Mouse (Mus musculus) embryo, embryonic 11 days (tissue): ENCODE measurements around the gene Clec12b.
"Not testable (repeated sequence)": the region's sequence is repeated elsewhere in the genome, so short reads cannot be mapped to it uniquely, and the experiment has no call there.

ENCODE experiments used
- DNase-seq: peaks from one replicate; pipeline ENCODE4 v3.0.0-alpha.2; 2015

Gene Clec12b

DNA sequence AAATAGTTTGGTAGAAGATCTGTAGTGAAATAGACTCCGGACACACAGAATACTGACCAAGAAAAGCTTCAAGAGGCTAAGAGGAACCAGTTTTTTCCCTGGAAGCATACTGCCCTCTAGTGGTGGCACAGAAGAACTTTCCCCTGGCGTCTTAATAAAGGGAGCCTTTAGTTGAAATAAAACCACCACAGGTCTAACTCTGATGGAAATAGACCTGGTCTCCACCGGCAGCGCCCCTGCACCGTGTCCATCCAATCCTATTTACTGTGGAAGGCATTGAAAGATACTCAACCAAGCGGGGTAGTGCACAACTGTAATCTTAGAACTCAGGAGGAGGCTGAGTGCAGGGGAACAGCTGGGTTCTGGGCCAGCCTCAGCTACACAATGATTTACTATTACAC lies 19.7 kb downstream of the Clec12b start:
- DNase-seq, result peak; percentile 71

DNA sequence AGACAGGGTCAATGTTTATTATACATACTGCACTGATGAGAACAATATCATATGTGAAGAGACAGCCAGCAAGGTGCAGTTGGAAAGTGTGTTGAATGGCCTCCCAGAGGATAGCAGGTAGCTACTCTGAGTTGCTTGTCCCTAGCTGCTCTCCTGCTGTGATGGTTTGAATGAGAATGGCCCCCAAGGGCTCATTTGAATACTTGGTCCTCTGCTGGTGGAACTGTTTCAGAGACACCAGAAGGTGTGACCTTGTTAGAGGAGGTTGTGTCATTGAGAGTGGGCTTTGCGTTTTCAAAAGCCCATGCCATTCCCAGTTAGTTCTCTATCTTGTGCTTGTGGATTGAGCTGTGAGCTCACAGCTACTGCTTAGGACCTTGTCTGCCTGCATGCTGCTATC lies 21.7 kb downstream of the Clec12b start:
- no peak for DNase-seq

DNA sequence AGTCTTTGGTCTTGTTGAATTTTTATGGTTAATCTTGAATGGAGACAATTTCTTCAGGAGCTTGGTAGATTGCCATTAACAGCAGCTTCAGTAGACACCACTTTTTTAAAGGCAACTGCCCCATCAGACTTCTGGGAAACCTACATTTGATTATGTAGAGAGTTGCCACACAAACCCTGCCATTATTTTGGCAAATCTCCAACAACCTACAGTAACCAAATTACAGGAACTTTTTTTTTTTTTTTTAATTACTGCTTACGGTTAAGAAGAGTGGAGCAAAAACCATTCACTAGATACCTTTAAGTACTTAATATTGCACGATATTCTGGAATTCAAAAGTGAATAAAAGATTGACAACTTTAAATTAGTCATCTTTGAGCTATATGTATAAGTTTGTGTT lies 26.2 kb downstream of the Clec12b start:
- DNase-seq, result no peak

- no peak for DNase-seq
These were observed 29.2 kb downstream of the Clec12b start for GRCm38 (mm10) chr6:129356430-129356829.

- DNase-seq, result no peak
These were observed 29.9 kb downstream of the Clec12b start for GRCm38 (mm10) chr6:129355774-129356173.

- no peak for DNase-seq
These were observed 34.6 kb downstream of the Clec12b start for GRCm38 (mm10) chr6:129351091-129351490.

GRCm38 (mm10) chr6:129349524-129350352 lies 35.9 kb downstream of the Clec12b start:
- no peak for DNase-seq

GRCm38 (mm10) chr6:129344408-129344807 lies 41.3 kb downstream of the Clec12b start:
- no peak for DNase-seq

- not testable (repeated sequence) for DNase-seq
These were observed 43.3 kb downstream of the Clec12b start, which contains the start of gene Clec12a for GRCm38 (mm10) chr6:129342391-129342790. Gene Clec12a (plus strand): TSS chr6:129342691.

GRCm38 (mm10) chr6:129337751-129338150 lies 47.9 kb downstream of the Clec12b start:
- DNase-seq, result no peak

GRCm38 (mm10) chr6:129333674-129334078 lies 52.0 kb downstream of the Clec12b start:
- DNase-seq, result peak; percentile 66

GRCm38 (mm10) chr6:129331610-129332009 lies 54.1 kb downstream of the Clec12b start, which contains the start of gene 4922502D21Rik:
Gene 4922502D21Rik (minus strand): TSS chr6:129331796.
- no peak for DNase-seq

GRCm38 (mm10) chr6:129326568-129327150 lies 59.0 kb downstream of the Clec12b start:
- no peak for DNase-seq

DNA sequence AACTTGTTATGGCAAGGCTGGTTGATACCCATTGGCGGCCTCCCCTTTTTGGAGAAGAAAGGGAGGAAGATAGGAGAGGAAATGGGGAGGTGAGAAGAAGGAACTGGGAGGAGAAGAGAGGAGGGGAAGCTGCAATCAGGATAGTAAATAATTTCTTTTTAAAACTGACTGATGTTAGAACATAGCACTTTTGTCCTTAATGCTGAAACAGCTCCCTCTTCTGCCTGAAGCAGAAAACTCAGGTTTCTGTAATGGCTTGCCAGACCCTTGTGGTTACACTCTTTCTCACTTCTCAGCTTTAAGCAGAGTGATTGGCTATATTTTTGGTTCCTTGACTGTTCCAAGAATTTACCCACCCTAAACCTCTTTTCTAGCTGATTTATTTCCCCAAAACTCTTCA lies 59.7 kb downstream of the Clec12b start:
- DNase-seq, result no peak
